Mouse (Mus musculus) cortical plate, adult 2 months (tissue): Measurements from ENCODE around the gene Ccdc107. TPM values are rescaled to one million over a fixed set of nuclear protein-coding genes. Genes with fewer than 3 reads are reported as not detected.
A peak's percentile ranks its signal among the peaks of the same experiment; 100 is the strongest.

Experiments used
- H3K27ac ChIP-seq: fragments of 200-500 bp; 2 replicates; pipeline ENCODE4 v1.5.1; 2012; ENCODE audit warnings: low read length, control low read depth, inconsistent platforms; ENCODE audit not compliant: insufficient read depth
- H3K4me1 ChIP-seq: fragments of 200-500 bp; 2 replicates; pipeline ENCODE4 v1.6.1; 2011; ENCODE audit warnings: low read length; ENCODE audit not compliant: control insufficient read depth, insufficient read depth
- H3K4me3 ChIP-seq: fragments of 200-500 bp; 2 replicates; pipeline ENCODE4 v1.5.1; 2011; ENCODE audit warnings: mild to moderate bottlenecking, low read length, control low read depth; ENCODE audit not compliant: insufficient read depth
- CTCF ChIP-seq: fragments of 200-500 bp; IDR thresholded peaks from 2 replicates; pipeline ENCODE4 v1.5.1; 2011; ENCODE audit warnings: mild to moderate bottlenecking, control low read depth, low read length; ENCODE audit not compliant: insufficient read depth; ENCODE audit errors: extremely low read depth
- POLR2A ChIP-seq: fragments of 200-500 bp; IDR thresholded peaks from 2 replicates; pipeline ENCODE4 v1.6.1; 2011; ENCODE audit warnings: mild to moderate bottlenecking, low read length, control low read depth; ENCODE audit not compliant: insufficient read depth; ENCODE audit errors: extremely low read depth
- polyA plus RNA-seq: library from polyadenylated mRNA; depleted of rRNA; stranded (reverse); fragments of >200 nt; gene quantifications from 2 replicates; pipeline ENCODE4 v1.2.3, GENCODE M21; 2012

Ccdc107 gene
- polyA plus RNA-seq, 1 experiment: 82.6 TPM

DNA sequence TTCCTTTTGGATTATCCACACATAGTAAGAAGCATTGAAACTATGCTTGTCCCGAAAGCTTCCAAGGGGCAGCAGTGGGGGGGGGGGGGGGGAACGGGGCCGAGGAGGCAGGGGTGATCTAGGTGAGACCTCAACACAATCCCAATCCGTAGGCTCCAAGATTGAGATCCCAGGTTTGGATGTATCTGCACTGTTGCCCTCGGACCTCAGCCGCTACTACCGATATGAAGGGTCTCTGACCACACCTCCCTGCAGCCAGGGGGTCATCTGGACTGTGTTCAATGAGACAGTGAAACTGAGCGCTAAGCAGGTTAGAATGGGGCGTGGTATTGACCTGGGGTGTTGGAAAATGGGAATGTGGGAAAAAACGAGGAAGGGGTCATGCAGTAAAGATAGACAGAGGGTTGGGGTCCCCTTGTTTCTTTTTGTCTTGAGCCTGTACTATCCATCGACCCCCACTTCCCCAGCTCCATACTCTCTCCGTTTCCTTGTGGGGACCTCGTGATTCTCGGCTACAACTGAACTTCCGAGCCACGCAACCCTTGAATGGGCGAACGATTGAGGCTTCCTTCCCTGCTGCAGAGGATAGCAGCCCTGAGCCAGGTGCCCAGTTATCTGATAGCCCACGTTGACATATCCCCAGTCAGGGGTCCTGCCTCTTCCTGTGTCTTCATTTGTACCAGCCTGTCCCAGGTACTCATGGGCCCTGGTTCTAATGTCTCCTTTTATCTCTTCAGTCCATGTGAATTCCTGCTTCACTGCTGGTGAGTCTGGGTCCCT, 19.2 kb downstream of the Ccdc107 start:
- no peak overlapping the region for H3K4me3 ChIP-seq
- H3K27ac ChIP-seq: no peak overlapping the region
- no peaks in the 10 kb centered on the region for H3K4me1 ChIP-seq
- TF ChIP-seq POLR2A: no peak
- no peak for TF ChIP-seq CTCF

DNA sequence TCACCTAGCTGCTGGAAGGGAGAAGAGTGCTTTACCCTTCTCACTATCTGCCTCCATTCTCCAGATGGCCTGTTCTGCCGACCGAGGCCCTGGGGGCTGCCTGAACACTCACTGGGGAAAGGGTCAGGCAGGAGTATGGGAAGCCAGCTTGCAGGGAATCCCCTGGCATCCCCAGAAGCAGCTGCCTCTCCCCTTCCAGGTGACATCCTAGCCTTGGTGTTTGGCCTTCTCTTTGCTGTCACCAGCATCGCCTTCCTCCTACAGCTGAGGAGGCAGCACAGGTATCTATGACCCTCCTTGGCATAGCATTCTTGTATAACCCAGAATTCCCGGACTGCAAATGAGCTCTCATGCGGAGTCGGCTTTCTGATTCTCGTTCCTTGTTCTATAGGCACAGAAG, 20.0 kb downstream of the Ccdc107 start:
- no peak for TF ChIP-seq POLR2A
- no peak for TF ChIP-seq CTCF
- no peak overlapping the region for H3K27ac ChIP-seq
- no peaks in the 10 kb centered on the region for H3K4me1 ChIP-seq
- no peak overlapping the region for H3K4me3 ChIP-seq

DNA sequence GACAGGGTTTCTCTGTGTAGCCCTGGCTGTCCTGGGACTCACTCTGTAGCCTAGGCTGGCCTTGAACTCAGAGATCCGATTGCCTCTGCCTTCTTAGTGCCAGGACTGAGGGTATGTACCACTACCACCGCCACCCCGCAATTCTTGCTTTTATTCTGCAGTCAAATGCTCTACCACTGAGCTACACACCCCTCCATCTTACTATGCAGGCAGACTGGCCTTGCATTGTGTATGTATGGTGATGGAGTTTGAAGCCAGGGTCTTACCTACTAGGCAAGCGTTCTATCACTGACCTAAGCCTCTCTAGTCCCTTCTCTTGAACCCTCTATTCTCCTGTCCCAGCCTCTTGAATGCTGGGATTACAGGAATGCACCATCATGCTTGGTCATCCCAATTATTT, 20.6 kb downstream of the Ccdc107 start:
- Histone ChIP-seq H3K27ac (no peak overlapping the region), H3K4me1 (no peaks in the 10 kb centered on the region)
- TF ChIP-seq POLR2A (no peak), CTCF (no peak)

DNA sequence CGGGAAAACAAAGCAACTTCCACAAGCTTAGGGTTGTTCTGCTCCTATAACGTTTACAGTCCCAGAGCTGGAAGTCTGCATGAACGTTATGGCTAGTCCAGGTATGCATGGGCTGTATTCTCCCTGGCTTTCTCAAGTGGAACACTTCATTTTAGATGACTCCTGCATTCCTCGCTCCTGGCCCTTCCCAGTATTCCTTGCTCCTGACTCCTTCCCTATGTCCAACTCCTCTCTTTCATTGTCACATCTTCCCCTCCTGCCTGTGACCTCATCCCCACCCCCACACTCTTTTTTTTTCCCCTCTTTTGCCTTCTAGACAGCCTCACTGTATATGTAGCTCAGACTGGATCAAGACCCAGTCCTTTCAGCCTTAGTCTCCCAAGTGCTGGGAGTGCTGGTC, 21.1 kb downstream of the Ccdc107 start:
- H3K4me1 ChIP-seq: no peaks in the 10 kb centered on the region
- TF ChIP-seq POLR2A: no peak
- no peak for TF ChIP-seq CTCF
- H3K4me3 ChIP-seq: no peak overlapping the region
- H3K27ac ChIP-seq: no peak overlapping the region

More for the DNA sequence above, 20.6 kb downstream of the Ccdc107 start:
- H3K4me3 ChIP-seq: no peak overlapping the region

DNA sequence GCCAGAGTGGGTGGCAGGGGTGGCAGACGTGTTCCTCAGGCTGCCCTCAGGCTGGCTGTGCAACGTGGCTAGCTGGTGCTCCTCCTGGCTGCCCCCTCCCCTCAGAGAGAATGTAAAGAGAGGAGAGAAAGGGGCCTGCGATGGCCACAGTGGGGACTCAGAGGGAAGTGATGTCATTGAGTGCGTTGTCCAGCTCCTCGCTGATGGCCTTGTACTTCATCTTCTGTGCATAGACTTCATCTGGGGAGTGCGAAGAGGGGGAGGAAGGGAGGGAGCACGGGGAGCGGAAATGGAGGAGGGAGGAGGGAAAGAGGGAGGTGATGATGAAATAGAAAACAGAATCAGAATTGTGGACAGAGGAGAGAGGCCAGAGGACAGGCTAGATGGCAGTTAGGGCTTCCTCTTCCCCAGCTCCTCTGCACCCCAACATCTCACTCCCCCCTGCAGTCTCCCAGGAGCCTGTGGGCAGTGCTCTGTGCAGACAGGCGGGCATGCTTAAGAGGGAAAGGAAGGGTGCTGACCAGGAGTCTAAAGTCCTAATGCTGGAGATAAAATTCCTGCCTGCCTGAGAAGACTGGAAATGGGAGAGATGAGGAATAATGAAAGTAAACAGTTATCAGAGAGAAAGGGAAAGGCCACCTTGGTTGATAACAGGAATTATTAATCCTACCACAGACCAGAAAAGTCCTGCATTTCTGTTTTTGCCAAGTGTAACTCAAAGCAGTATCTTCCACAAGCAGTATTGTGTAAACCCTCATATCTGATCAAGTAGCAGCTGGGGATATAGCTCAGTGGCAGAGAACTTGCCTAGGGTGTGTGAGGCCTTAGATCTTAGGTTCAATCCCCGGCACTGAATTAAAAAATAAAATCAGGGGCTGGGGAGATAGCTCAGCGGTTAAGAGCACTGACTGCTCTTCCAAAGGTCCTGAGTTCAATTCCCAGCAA, 23.3 kb downstream of the Ccdc107 start:
- no peak for TF ChIP-seq POLR2A
- TF ChIP-seq CTCF: no peak
- Histone ChIP-seq H3K4me1 (no peaks in the 10 kb centered on the region), H3K27ac (no peak overlapping the region), H3K4me3 (no peak overlapping the region)

DNA sequence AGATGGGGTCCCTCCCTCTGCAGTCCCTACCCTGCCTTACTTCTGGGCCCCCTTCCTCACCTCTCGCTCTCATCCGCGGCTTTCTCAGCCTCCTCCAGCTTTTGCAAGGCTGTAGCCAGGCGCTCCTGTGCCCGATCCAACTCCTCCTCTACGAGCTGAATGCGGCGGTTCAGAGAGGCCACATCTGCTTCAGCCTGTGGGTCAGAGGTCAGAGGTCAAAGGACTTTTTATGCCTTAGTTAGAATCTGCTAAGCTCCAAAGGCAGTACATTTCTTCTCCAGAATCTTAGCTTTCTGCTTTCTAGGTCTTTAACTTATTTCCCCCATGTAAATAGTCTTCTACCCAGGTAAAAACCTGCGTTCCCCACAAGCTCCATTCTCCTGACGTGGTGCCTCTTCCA, 26.9 kb downstream of the Ccdc107 start:
- TF ChIP-seq CTCF (no peak), POLR2A (no peak)
- Histone ChIP-seq H3K27ac (no peak overlapping the region), H3K4me3 (peak overlapping the region; percentile 14; the same call in 1 of the 2 replicates), H3K4me1 (no peaks in the 10 kb centered on the region)

DNA sequence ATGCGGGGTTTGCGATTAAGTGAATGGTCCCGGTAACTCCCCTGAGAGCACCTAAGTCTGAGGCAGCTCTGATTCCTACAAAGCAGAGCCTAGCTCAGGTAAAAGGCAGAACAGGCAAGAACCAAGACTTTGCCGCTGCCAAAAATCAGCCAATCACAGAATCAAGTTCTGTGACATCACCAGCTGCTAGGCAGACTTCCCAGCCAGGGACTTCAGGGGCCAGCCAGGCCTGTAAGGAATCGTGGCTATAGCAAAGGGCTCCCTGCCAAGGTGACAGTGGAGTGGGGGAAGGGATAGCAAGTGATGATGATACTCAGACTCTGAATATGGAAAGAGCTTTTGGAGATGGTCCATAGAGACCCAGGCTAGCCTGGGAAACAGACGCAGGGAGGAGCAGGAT, 27.3 kb downstream of the Ccdc107 start:
- no peak for TF ChIP-seq POLR2A
- no peak for TF ChIP-seq CTCF
- Histone ChIP-seq H3K4me3 (no peak overlapping the region; the same call in 1 of the 2 replicates), H3K27ac (no peak overlapping the region), H3K4me1 (no peaks in the 10 kb centered on the region)

DNA sequence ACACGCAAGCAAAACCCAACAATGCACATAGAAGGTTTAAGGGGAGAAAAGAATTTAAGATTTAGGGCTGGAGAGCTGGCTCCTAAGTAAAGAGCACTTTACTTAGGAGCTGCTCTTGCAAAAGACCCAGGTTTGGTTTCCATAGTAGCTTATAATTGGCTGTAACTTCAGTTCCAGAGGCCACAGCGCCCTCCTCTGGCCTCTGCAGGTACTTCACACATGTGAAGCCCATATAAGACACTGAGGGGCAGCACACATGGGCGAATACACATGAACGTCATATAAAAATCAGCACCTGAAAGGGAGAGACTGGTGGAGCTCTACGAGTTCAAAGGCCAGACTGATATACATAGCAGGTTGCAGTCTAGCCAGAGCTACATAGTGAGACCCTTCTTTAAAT, 35.2 kb downstream of the Ccdc107 start:
- H3K4me3 ChIP-seq: no peak overlapping the region
- no peak for TF ChIP-seq POLR2A
- 0 out of 2 replicates have a peak, but pooled peaks have one; percentile 15 for TF ChIP-seq CTCF
- no peaks in the 10 kb centered on the region for H3K4me1 ChIP-seq
- H3K27ac ChIP-seq: no peak overlapping the region

DNA sequence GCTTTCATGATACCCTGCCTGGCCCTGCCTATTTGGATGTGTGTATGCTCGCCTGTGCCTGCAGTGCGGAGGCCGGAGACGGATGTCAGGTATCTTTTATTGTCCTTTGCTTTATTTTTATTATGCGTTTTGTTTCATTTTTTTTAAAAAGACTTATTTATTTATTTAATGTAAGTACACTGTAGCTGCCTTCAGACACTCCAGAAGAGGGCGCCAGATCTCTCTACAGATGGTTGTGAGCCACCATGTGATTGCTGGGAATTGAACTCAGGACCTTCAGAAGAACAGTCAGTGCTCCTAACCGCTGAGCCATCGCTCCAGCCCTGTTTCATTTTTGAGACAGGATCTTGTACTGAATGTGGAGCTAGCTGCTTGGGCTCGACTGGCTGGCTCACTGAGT, 35.8 kb downstream of the Ccdc107 start:
- no peak overlapping the region for H3K27ac ChIP-seq
- no peak overlapping the region for H3K4me3 ChIP-seq
- no peaks in the 10 kb centered on the region for H3K4me1 ChIP-seq
- TF ChIP-seq CTCF (no peak), POLR2A (no peak)
